In the genomic region with DNA sequence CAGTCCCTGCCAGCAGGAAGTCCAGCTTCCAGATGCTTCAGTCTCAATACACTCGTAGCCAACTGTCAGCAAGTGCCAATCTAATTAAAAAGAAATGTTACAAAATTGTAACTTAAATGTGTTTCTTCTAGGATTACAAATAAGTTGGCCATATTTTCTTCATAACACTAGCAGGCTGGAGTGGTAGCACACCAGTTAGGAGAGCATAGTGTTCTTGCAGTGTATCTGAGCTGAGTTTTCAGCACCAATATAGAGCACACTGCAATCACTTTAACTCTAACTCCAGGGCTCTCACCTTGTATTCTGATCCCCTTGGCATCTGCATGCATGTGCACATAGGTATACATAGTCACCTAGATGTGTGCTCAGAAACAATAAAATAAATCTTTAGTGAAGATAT, we compare ENCODE assay signal across 27 mouse cellular contexts.
DNase-seq lines count a peak whose midpoint lies in the region; ATAC-seq and TF ChIP-seq lines count a peak whose summit lies in the region.
"Had no signal": no experiment of that assay in that cellular context is flagged by ENCODE, and none has a peak within 500 bp of the region (broad histone marks: within the 10 kb centered on the region; RNA-seq: fewer than 3 reads in every experiment).

No protein-coding gene starts in this region.

- H3K4me3 ChIP-seq in forebrain, embryonic 14.5 days (ENCODE audit: low read depth, low read length), result no peak overlapping the region
- H3K4me3 ChIP-seq in forebrain, embryonic 13.5 days, result no peak overlapping the region
- H3K4me3 ChIP-seq in forebrain, postnatal 0 days (ENCODE audit: low read depth, low read length), result no peak overlapping the region
- no peak overlapping the region for H3K4me3 ChIP-seq in forebrain, embryonic 12.5 days (replicated peaks)
- no peak overlapping the region for H3K4me3 ChIP-seq in midbrain, postnatal 0 days (ENCODE audit: low read depth, low read length)
- H3K4me3 ChIP-seq in midbrain, embryonic 14.5 days (replicated peaks; ENCODE audit: low read depth, low read length), result no peak overlapping the region
- H3K4me3 ChIP-seq: heart, adult 2 months; heart, embryonic 10.5 days; heart, embryonic 13.5 days; hindbrain, embryonic 12.5 days; hindbrain, embryonic 15.5 days; intestine, embryonic 15.5 days had no signal

- H3K4me2 ChIP-seq in forebrain, embryonic 14.5 days (ENCODE audit: low read length), result no peak overlapping the region
- no peak overlapping the region for H3K4me2 ChIP-seq in forebrain, embryonic 13.5 days
- no peak overlapping the region for H3K4me2 ChIP-seq in forebrain, postnatal 0 days (ENCODE audit: low read depth)
- no peak overlapping the region for H3K4me2 ChIP-seq in forebrain, embryonic 12.5 days
- no peak overlapping the region for H3K4me2 ChIP-seq in midbrain, postnatal 0 days (ENCODE audit: low read depth, low read length, poor library complexity, severe bottlenecking)
- H3K4me2 ChIP-seq in midbrain, embryonic 14.5 days (ENCODE audit: low read length), result no peak overlapping the region
- H3K4me2 ChIP-seq: heart, embryonic 13.5 days; hindbrain, embryonic 12.5 days; hindbrain, embryonic 15.5 days; intestine, embryonic 15.5 days had no signal

- H3K27ac ChIP-seq in forebrain, embryonic 14.5 days (ENCODE audit: low read depth, low read length), result no peak overlapping the region
- no peak overlapping the region for H3K27ac ChIP-seq in forebrain, embryonic 13.5 days
- H3K27ac ChIP-seq in forebrain, postnatal 0 days (ENCODE audit: low read depth, low read length), result no peak overlapping the region
- no peak overlapping the region for H3K27ac ChIP-seq in forebrain, embryonic 12.5 days
- H3K27ac ChIP-seq in midbrain, postnatal 0 days (ENCODE audit: low read depth, low read length), result no peak overlapping the region
- H3K27ac ChIP-seq in midbrain, embryonic 14.5 days (replicated peaks; ENCODE audit: low read depth, low read length), result no peak overlapping the region
- H3K27ac ChIP-seq: heart, adult 2 months; heart, embryonic 10.5 days; heart, embryonic 13.5 days; hindbrain, embryonic 12.5 days; hindbrain, embryonic 15.5 days; intestine, embryonic 15.5 days had no signal

- no peaks in the 10 kb centered on the region for H3K9me3 ChIP-seq in forebrain, embryonic 14.5 days (replicated peaks; ENCODE audit: control insufficient read depth, low read length)
- no peaks in the 10 kb centered on the region for H3K9me3 ChIP-seq in forebrain, embryonic 13.5 days (replicated peaks)
- no peaks in the 10 kb centered on the region for H3K9me3 ChIP-seq in forebrain, postnatal 0 days (ENCODE audit: low read length)
- no peaks in the 10 kb centered on the region for H3K9me3 ChIP-seq in forebrain, embryonic 12.5 days
- H3K9me3 ChIP-seq in midbrain, postnatal 0 days (ENCODE audit: low read length), result no peaks in the 10 kb centered on the region
- no peaks in the 10 kb centered on the region for H3K9me3 ChIP-seq in midbrain, embryonic 14.5 days (ENCODE audit: control insufficient read depth, low read length)
- H3K9me3 ChIP-seq: G1E; heart, embryonic 10.5 days; heart, embryonic 13.5 days; hindbrain, embryonic 12.5 days; hindbrain, embryonic 15.5 days; intestine, embryonic 15.5 days had no signal

- TF ChIP-seq CTCF in forebrain, postnatal 0 days (IDR thresholded peaks at IDR 0.05; ENCODE audit: low read depth), result no peak
- TF ChIP-seq CTCF in midbrain, postnatal 0 days (IDR thresholded peaks at IDR 0.05), result no peak

- WGBS in forebrain, embryonic 14.5 days, result 53% methylated on average over 1 of the region's 1 CpGs
- WGBS in forebrain, embryonic 13.5 days, result 60% methylated on average over 1 of the region's 1 CpGs
- WGBS in forebrain, postnatal 0 days, result 35% methylated on average over 1 of the region's 1 CpGs
- 57% methylated on average over 1 of the region's 1 CpGs for WGBS in forebrain, embryonic 12.5 days
- WGBS in midbrain, postnatal 0 days, result 81% methylated on average over 1 of the region's 1 CpGs
- 78% methylated on average over 1 of the region's 1 CpGs for WGBS in midbrain, embryonic 14.5 days

- no peak overlapping the region for H3K9ac ChIP-seq in forebrain, embryonic 14.5 days (ENCODE audit: low read length)
- no peak overlapping the region for H3K9ac ChIP-seq in forebrain, embryonic 13.5 days
- H3K9ac ChIP-seq in forebrain, postnatal 0 days, result no peak overlapping the region
- no peak overlapping the region for H3K9ac ChIP-seq in forebrain, embryonic 12.5 days
- H3K9ac ChIP-seq in midbrain, postnatal 0 days (replicated peaks; ENCODE audit: low read length, poor library complexity, severe bottlenecking), result no peak overlapping the region
- no peak overlapping the region for H3K9ac ChIP-seq in midbrain, embryonic 14.5 days (replicated peaks; ENCODE audit: low read length)
- H3K9ac ChIP-seq: heart, embryonic 13.5 days; hindbrain, embryonic 12.5 days; hindbrain, embryonic 15.5 days; intestine, embryonic 15.5 days had no signal

- peak; percentile 31 for DNase-seq in forebrain, embryonic 14.5 days (ENCODE audit: low spot score)
- peak; percentile 10 for DNase-seq in forebrain, postnatal 0 days
- peak; percentile 12 for DNase-seq in midbrain, postnatal 0 days (ENCODE audit: low spot score)
- no peak for DNase-seq in midbrain, embryonic 14.5 days
- DNase-seq in forelimb bud, embryonic 11.5 days (ENCODE audit: low read depth, low spot score), result peak; percentile 4
- DNase-seq in adrenal gland, postnatal 36 days, result no peak
- DNase-seq: adrenal gland, postnatal 10 days; B cell, adult 2 months; cerebellum, adult 11 months; cerebellum, adult 8-10 months; gastrocnemius, postnatal 10 days; gastrocnemius, postnatal 36 days; heart, adult 2 months; heart, postnatal 14 days; heart, postnatal 4 days; kidney, adult 11 months; kidney, adult 8-10 months had no signal

- no peaks in the 10 kb centered on the region for H3K4me1 ChIP-seq in forebrain, embryonic 14.5 days (ENCODE audit: control insufficient read depth, insufficient read depth, low read length)
- H3K4me1 ChIP-seq in forebrain, embryonic 13.5 days, result no peaks in the 10 kb centered on the region
- H3K4me1 ChIP-seq in forebrain, postnatal 0 days (ENCODE audit: insufficient read depth), result no peaks in the 10 kb centered on the region
- no peaks in the 10 kb centered on the region for H3K4me1 ChIP-seq in forebrain, embryonic 12.5 days
- no peaks in the 10 kb centered on the region for H3K4me1 ChIP-seq in midbrain, postnatal 0 days (ENCODE audit: insufficient read depth, low read length)
- H3K4me1 ChIP-seq in midbrain, embryonic 14.5 days (ENCODE audit: control insufficient read depth, insufficient read depth, low read length), result no peaks in the 10 kb centered on the region
- H3K4me1 ChIP-seq: heart, embryonic 10.5 days; heart, embryonic 13.5 days; hindbrain, embryonic 12.5 days; hindbrain, embryonic 15.5 days; intestine, embryonic 15.5 days had no signal

- no peak for ATAC-seq in forebrain, embryonic 14.5 days
- ATAC-seq in forebrain, embryonic 13.5 days, result no peak; the same call in 1 of the 2 replicates
- peak; percentile 20; the same call in 1 of the 2 replicates for ATAC-seq in forebrain, postnatal 0 days
- no peak for ATAC-seq in forebrain, embryonic 12.5 days (ENCODE audit: low FRiP score)
- no peak for ATAC-seq in midbrain, postnatal 0 days (ENCODE audit: low FRiP score)
- ATAC-seq in midbrain, embryonic 14.5 days (ENCODE audit: low FRiP score, low TSS enrichment), result no peak
- ATAC-seq: intestine, embryonic 15.5 days; Patski had no signal

- no peaks in the 10 kb centered on the region for H3K36me3 ChIP-seq in forebrain, embryonic 14.5 days (ENCODE audit: control insufficient read depth, insufficient read depth, low read length)
- no peaks in the 10 kb centered on the region for H3K36me3 ChIP-seq in forebrain, embryonic 13.5 days (ENCODE audit: poor library complexity, severe bottlenecking)
- H3K36me3 ChIP-seq in forebrain, postnatal 0 days (ENCODE audit: insufficient read depth), result no peaks in the 10 kb centered on the region
- H3K36me3 ChIP-seq in forebrain, embryonic 12.5 days (replicated peaks), result no peaks in the 10 kb centered on the region
- H3K36me3 ChIP-seq in midbrain, postnatal 0 days (ENCODE audit: insufficient read depth, low read length), result no peaks in the 10 kb centered on the region
- H3K36me3 ChIP-seq in midbrain, embryonic 14.5 days (ENCODE audit: control insufficient read depth, insufficient read depth, low read length), result no peaks in the 10 kb centered on the region
- H3K36me3 ChIP-seq: G1E; heart, embryonic 10.5 days; heart, embryonic 13.5 days; hindbrain, embryonic 12.5 days; hindbrain, embryonic 15.5 days; intestine, embryonic 15.5 days had no signal

- no peaks in the 10 kb centered on the region for H3K27me3 ChIP-seq in forebrain, embryonic 14.5 days (replicated peaks; ENCODE audit: control insufficient read depth, insufficient read depth, low read length)
- no peaks in the 10 kb centered on the region for H3K27me3 ChIP-seq in forebrain, embryonic 13.5 days
- H3K27me3 ChIP-seq in forebrain, postnatal 0 days (ENCODE audit: insufficient read depth, low read length), result no peaks in the 10 kb centered on the region
- no peaks in the 10 kb centered on the region for H3K27me3 ChIP-seq in forebrain, embryonic 12.5 days
- no peaks in the 10 kb centered on the region for H3K27me3 ChIP-seq in midbrain, postnatal 0 days (ENCODE audit: insufficient read depth, low read length)
- no peaks in the 10 kb centered on the region for H3K27me3 ChIP-seq in midbrain, embryonic 14.5 days (ENCODE audit: control insufficient read depth, insufficient read depth, low read length)
- H3K27me3 ChIP-seq: CH12.LX; heart, embryonic 13.5 days; hindbrain, embryonic 12.5 days; hindbrain, embryonic 15.5 days; intestine, embryonic 15.5 days; Patski had no signal

Comparison
In these comparisons a context has a peak if more than half of its experiments do, and no peak if none do; other contexts are left out.
1. DNase-seq: peak in forebrain, embryonic 14.5 days (single experiment), forebrain, postnatal 0 days (single experiment), midbrain, postnatal 0 days (single experiment) and forelimb bud, embryonic 11.5 days (single experiment); none in midbrain, embryonic 14.5 days (single experiment) and adrenal gland, postnatal 36 days (0 of 2).